Mouse (Mus musculus) testis, adult 2 months (tissue): ENCODE results near the gene Zfp946.

ENCODE experiments used
- CTCF ChIP-seq: fragments of 200-500 bp; IDR thresholded peaks from 2 replicates; pipeline ENCODE4 v1.5.1; 2012; ENCODE audit warnings: low read depth, mild to moderate bottlenecking, inconsistent platforms, low read length, moderate library complexity; ENCODE audit not compliant: control insufficient read depth, insufficient read depth, insufficient replicate concordance
- POLR2A ChIP-seq: fragments of 200-500 bp; IDR thresholded peaks from 2 replicates; pipeline ENCODE4 v1.6.1; 2012; ENCODE audit warnings: low read depth, mild to moderate bottlenecking, inconsistent platforms, low read length, moderate library complexity; ENCODE audit not compliant: control insufficient read depth

GRCm38 (mm10) chr17:22423952-22424617 is at the start of gene Zfp946:
- TF ChIP-seq POLR2A: no peak
- no peak for TF ChIP-seq CTCF
